Mouse (Mus musculus): Measurements from ENCODE around the gene Gstt3. TPM values are rescaled to one million over a fixed set of nuclear protein-coding genes. Genes with fewer than 3 reads are reported as not detected.

The Gstt3 gene
- polyA plus RNA-seq, 1 experiment from 2014 or later: 0.03 TPM

DNA sequence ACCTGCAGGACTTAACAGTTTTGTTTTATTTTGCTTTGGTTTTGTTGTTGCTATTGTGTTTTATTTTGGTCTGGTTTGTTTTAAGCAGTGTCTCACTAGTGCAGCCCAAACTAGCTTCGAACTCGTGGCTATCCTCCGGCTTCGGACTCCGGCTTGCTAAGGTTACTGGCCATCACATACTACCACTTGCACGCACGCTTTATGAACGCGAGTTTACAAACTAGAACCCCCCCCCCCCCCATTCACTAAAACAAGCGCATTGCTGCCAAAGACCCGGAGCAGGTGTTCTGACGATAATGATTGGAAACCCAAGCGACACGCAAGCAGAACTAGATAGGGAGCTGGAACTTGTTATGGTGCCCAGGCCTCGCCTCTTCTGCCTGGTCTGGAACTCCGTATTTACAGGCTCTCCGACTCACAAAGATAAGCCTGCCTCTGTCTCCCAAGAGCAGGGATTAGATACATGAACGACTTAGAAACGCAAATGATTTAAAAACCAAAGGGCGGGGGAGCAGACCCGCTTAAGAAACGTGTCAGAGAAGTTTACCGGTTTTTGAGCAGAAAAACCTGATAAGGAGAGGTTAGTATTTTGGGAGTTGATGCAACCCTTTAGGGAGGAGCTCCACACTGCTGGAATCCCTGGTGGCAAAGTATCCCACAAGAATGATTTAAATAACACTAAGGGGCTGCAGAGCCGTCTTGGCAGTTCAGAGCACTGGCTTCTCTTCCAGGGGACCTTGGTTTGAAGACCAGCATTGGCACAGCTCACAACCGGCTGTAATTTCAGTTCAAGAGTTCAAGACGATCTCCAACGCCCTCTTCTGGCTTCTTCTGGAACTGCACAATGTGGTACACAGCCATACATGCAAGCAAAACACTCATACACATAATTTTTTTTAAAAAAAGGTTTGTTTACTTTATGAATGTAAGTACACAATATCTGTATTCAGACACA, 16.4 kb downstream of the Gstt3 start:
- ChIA-PET CTCF (interaction anchor here (0.6 to 1.9 kb wide), 9 partner anchors 11 to 187 kb away, joined by 3 to 11 read pairs (median 5); no protein-coding TSS in a partner anchor), POLR2A (interaction anchor here (0.6 to 1.6 kb wide), 8 partner anchors 11 to 166 kb away, joined by 3 to 6 read pairs (median 4); partner anchors contain the start of gene Gstt2)
- ATAC-seq (peak; percentile 20), DNase-seq (ENCODE audit: low read depth, low spot score) (no peak)
- H3K27me3 ChIP-seq: no peaks in the 10 kb centered on the region
- TF ChIP-seq CTCF (IDR thresholded peaks at IDR 0.05): peak; percentile 84
- in situ Hi-C loops (cut with MboI; ENCODE audit: low pct_unique_long_range_greater_than_20kb): loop anchor here (5.0 kb wide), 1 partner anchor 93 kb away; no protein-coding TSS in a partner anchor

DNA sequence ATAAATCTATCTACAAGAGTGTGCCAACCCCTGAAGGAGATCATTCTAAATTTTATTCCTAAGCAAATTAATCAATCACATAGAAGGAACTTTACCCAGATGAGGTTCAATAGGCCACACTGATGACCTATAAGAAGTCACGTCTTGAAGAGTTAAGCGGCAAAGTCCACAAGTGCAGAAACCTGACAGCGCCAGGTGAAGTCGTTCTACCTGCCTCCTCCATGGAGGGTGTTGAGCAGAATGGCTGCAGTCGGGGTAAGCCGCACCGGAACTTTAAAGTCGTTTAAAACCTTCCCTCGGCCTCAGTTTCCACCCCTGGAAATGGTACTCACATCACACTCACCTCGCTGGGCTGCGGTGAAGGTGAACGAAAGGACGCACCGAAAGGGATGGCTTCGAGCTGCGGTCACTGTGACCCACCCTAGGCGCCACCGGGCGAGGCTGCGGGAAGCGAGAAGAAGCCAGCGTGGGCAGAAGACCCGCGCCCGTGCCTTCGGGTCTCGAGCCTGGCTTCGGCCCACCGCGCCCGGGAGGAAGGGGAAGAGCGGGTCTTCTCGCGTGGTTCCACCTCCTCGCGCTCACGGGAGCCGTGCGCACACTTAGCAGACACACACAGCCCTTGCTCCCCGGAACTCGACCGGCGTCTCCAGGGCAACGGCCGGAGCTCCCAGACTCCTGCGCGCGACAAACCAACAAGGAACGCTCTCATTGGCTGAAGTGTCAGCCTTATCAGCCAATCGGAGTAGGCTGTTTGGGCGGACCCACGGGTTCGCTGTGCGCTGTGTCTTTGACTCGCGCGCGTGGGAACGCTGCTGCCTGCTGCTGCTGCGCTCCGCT, 17.3 kb downstream of the Gstt3 start, which contains the start of gene Cabin1:
Cabin1 (minus strand) TSS at position 660 of the 837 bp plus-strand sequence.
- no peak for TF ChIP-seq CTCF (IDR thresholded peaks at IDR 0.05)
- ChIA-PET POLR2A (interaction anchor here (0.6 to 1.6 kb wide), 5 partner anchors 10 to 167 kb away, joined by 3 to 6 read pairs (median 4); partner anchors contain the start of gene Gstt2), CTCF (interaction anchor here (0.9 to 1.9 kb wide), 5 partner anchors 11 to 72 kb away, joined by 5 to 11 read pairs (median 5); no protein-coding TSS in a partner anchor)
- ATAC-seq: peak; percentile 98
- DNase-seq (ENCODE audit: low read depth, low spot score): peak; percentile 89
- in situ Hi-C loops (cut with MboI; ENCODE audit: low pct_unique_long_range_greater_than_20kb): no loop called here
- H3K27me3 ChIP-seq: no peaks in the 10 kb centered on the region

- DNase-seq (ENCODE audit: low read depth, low spot score) (no peak), ATAC-seq (no peak)
- ChIA-PET POLR2A (interaction anchor here (1.3 kb wide), 1 partner anchor 32 kb away, joined by 5 read pairs; no protein-coding TSS in a partner anchor), CTCF (interaction anchor here (1.0 kb wide), 2 partner anchors 20 to 58 kb away, joined by 3 read pairs; no protein-coding TSS in a partner anchor)
- in situ Hi-C loops (cut with MboI; ENCODE audit: low pct_unique_long_range_greater_than_20kb): no loop called here
- no peaks in the 10 kb centered on the region for H3K27me3 ChIP-seq
- no peak for TF ChIP-seq CTCF (IDR thresholded peaks at IDR 0.05)
Observed at GRCm38 (mm10) chr10:75762413-75762812, 18.8 kb downstream of the Gstt3 start.

GRCm38 (mm10) chr10:75760311-75760710, 20.9 kb downstream of the Gstt3 start:
- no peaks in the 10 kb centered on the region for H3K27me3 ChIP-seq
- ChIA-PET POLR2A (interaction anchor here (0.6 kb wide), 1 partner anchor 88 kb away, joined by 3 read pairs; no protein-coding TSS in a partner anchor), CTCF (interaction anchor here (1.1 to 2.2 kb wide), 5 partner anchors 8 to 19 kb away, joined by 4 to 6 read pairs (median 5); no protein-coding TSS in a partner anchor)
- DNase-seq (ENCODE audit: low read depth, low spot score) (no peak), ATAC-seq (no peak)
- peak; percentile 43 for TF ChIP-seq CTCF (IDR thresholded peaks at IDR 0.05)
- in situ Hi-C loops (cut with MboI; ENCODE audit: low pct_unique_long_range_greater_than_20kb): no loop called here

- POLR2A ChIA-PET: no interaction called here
- ATAC-seq (no peak), DNase-seq (ENCODE audit: low read depth, low spot score) (no peak)
- CTCF ChIA-PET: no interaction called here
- H3K27me3 ChIP-seq: no peaks in the 10 kb centered on the region
- in situ Hi-C loops (cut with MboI; ENCODE audit: low pct_unique_long_range_greater_than_20kb): no loop called here
- no peak for TF ChIP-seq CTCF (IDR thresholded peaks at IDR 0.05)
Observed at GRCm38 (mm10) chr10:75756719-75757118, 24.5 kb downstream of the Gstt3 start.

GRCm38 (mm10) chr10:75744017-75744416, 37.2 kb downstream of the Gstt3 start:
- peak; percentile 89 for TF ChIP-seq CTCF (IDR thresholded peaks at IDR 0.05)
- in situ Hi-C loops (cut with MboI; ENCODE audit: low pct_unique_long_range_greater_than_20kb): loop anchor here (5.0 kb wide), 2 partner anchors 113 to 208 kb away; partner anchors contain the start of gene Gm5134
- no peak for ATAC-seq

GRCm38 (mm10) chr10:75743369-75743768, 37.8 kb downstream of the Gstt3 start:
- DNase-seq (ENCODE audit: low read depth, low spot score) (no peak), ATAC-seq (no peak)
- in situ Hi-C loops (cut with MboI; ENCODE audit: low pct_unique_long_range_greater_than_20kb): loop anchor here (5.0 kb wide), 2 partner anchors 114 to 209 kb away; partner anchors contain the start of gene Gm5134
- CTCF ChIA-PET: interaction anchor here (0.6 to 3.3 kb wide), 12 partner anchors 9 to 114 kb away, joined by 3 to 13 read pairs (median 6); no protein-coding TSS in a partner anchor
- no peak for TF ChIP-seq CTCF (IDR thresholded peaks at IDR 0.05)
- POLR2A ChIA-PET: no interaction called here
- H3K27me3 ChIP-seq: no peaks in the 10 kb centered on the region

More at GRCm38 (mm10) chr10:75744017-75744416, 37.2 kb downstream of the Gstt3 start:
- CTCF ChIA-PET: interaction anchor here (0.8 to 3.3 kb wide), 12 partner anchors 8 to 208 kb away, joined by 3 to 13 read pairs (median 6); no protein-coding TSS in a partner anchor
- no peak for DNase-seq (ENCODE audit: low read depth, low spot score)
- H3K27me3 ChIP-seq: no peaks in the 10 kb centered on the region
- POLR2A ChIA-PET: no interaction called here

DNA sequence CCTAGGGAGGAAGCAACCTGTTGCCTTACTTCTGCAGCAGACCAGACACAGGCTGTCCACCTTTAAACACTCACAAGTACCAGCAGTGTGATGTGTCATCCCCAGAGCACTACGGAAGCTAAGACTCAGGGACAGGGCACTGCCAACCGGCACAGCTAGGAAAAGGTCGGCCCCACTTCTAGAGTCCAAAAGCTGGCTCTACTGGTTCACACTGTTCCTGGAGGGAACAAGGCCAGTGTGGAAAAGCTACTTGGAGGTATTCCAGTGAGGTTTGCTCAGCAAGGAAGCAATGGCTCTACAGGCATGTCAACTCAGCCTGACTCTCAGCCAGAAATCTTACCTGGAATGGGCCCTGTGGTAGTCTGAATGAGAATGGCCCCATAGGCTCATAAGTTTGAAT, 40.3 kb downstream of the Gstt3 start:
- ChIA-PET CTCF (interaction anchor here (1.2 to 3.7 kb wide), 5 partner anchors 20 to 211 kb away, joined by 3 to 13 read pairs (median 5); no protein-coding TSS in a partner anchor), POLR2A (no interaction called here)
- TF ChIP-seq CTCF (IDR thresholded peaks at IDR 0.05): no peak
- DNase-seq (ENCODE audit: low read depth, low spot score): no peak
- in situ Hi-C loops (cut with MboI; ENCODE audit: low pct_unique_long_range_greater_than_20kb): loop anchor here (5.0 kb wide), 2 partner anchors 116 to 211 kb away; partner anchors contain the start of gene Gm5134
- no peak for ATAC-seq
- H3K27me3 ChIP-seq: no peaks in the 10 kb centered on the region

DNA sequence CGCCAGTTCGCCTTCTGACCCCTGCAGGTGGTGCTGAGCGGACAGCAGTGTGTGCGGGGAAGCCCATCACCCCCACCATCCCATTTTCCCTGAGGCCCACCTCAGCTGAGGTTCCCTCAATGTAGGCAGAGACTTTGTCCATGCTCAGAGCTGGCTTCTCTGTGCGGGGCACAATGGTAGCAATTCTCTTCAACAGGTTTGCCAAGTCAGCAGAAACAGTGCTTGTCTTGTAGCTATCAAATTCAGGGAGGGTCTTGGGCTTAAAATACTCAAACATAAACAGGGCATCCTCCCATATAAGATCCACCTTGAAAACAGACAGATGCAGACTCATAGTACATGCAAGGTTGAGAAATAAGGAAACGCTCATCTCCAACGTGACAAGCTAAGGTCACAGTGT, 55.8 kb downstream of the Gstt3 start:
- DNase-seq (ENCODE audit: low read depth, low spot score) (no peak), ATAC-seq (no peak)
- POLR2A ChIA-PET: interaction anchor here (0.6 kb wide), 1 partner anchor 22 kb away, joined by 5 read pairs; no protein-coding TSS in a partner anchor
- no peaks in the 10 kb centered on the region for H3K27me3 ChIP-seq
- TF ChIP-seq CTCF (IDR thresholded peaks at IDR 0.05): no peak
- CTCF ChIA-PET: interaction anchor here (1.1 to 1.3 kb wide), 3 partner anchors 10 to 30 kb away, joined by 3 to 4 read pairs (median 4); no protein-coding TSS in a partner anchor
- in situ Hi-C loops (cut with MboI; ENCODE audit: low pct_unique_long_range_greater_than_20kb): no loop called here

Other genes with a start within 250 kb of the Gstt3 start
- 2.0 TPM for gene Lrrc75b, start 221.1 kb downstream of the Gstt3 start, polyA plus RNA-seq (2021)
- gene Ggt1, start 219.8 kb downstream of the Gstt3 start, polyA plus RNA-seq (2021): 2.1 TPM
- not detected for gene Ggt5, start 192.1 kb downstream of the Gstt3 start, polyA plus RNA-seq (2021)
- 0.15 TPM for gene Susd2, start 137.4 kb downstream of the Gstt3 start, polyA plus RNA-seq (2021)
- gene Cabin1, start 17.1 kb downstream of the Gstt3 start, polyA plus RNA-seq (2021): 40.7 TPM
- 128 TPM for gene Ddt, start 8.0 kb downstream of the Gstt3 start, polyA plus RNA-seq (2021)
- gene Gm20441, start 460 bp downstream of the Gstt3 start, polyA plus RNA-seq (2021): not detected
- 0.45 TPM for gene Gstt1, start 17.2 kb upstream of the Gstt3 start, polyA plus RNA-seq (2021)
- gene Gstt4, start 41.1 kb upstream of the Gstt3 start, polyA plus RNA-seq (2021): not detected
- gene Gstt2, start 56.0 kb upstream of the Gstt3 start, polyA plus RNA-seq (2021): 0.35 TPM
- gene Mif, start 78.8 kb upstream of the Gstt3 start, polyA plus RNA-seq (2021): 592 TPM
- gene Derl3, start 112.0 kb upstream of the Gstt3 start, polyA plus RNA-seq (2021): 1.1 TPM
- gene Smarcb1, start 140.2 kb upstream of the Gstt3 start, polyA plus RNA-seq (2021): 107 TPM
- 362 TPM for gene Chchd10, start 151.7 kb upstream of the Gstt3 start, polyA plus RNA-seq (2021)
- 67.8 TPM for gene Mmp11, start 155.1 kb upstream of the Gstt3 start, polyA plus RNA-seq (2021)
- gene Gm867, start 159.3 kb upstream of the Gstt3 start, polyA plus RNA-seq (2021): 0.05 TPM
- not detected for gene Vpreb3, start 161.6 kb upstream of the Gstt3 start, polyA plus RNA-seq (2021)
- not detected for gene Gm5134, start 173.1 kb upstream of the Gstt3 start, polyA plus RNA-seq (2021)